Mouse (Mus musculus) fibroblast of lung, adult 2 months (primary cell): ENCODE measurements around the gene Capn9.

Source experiments
- DNase-seq: peaks from one replicate; pipeline ENCODE4 v3.0.0-alpha.2; 2011; ENCODE audit warnings: low read depth

Capn9 gene

GRCm38 (mm10) chr8:124575811-124576210 is at the start of gene Capn9:
Gene Capn9 (plus strand): TSS chr8:124576111.
- no peak for DNase-seq

- DNase-seq = no peak
These were observed 49.6 kb upstream of the Capn9 start for GRCm38 (mm10) chr8:124526261-124526660.

GRCm38 (mm10) chr8:124530076-124530475 is 45.8 kb upstream of the Capn9 start:
- DNase-seq = no peak

GRCm38 (mm10) chr8:124530556-124530955 is 45.4 kb upstream of the Capn9 start:
- DNase-seq = no peak

DNA sequence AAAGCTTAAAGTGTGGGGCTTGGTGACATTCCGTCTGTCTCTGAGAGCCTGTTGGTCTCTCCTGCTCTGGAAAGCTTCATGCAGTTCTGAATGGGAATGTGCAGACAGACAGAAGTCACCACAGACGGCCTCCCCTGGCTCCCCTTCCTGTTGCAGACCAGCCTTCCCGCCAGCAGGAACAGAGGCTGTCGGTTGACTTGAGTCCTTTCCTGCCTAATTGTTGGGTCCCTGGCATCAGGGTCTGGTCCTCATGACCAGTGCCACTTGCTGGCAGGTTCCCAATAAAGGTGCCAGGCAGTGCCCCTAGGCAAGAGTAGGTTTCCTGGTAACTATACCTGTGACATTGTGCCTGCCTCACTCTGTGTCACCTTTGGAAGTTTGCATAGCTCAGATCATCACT is 44.9 kb upstream of the Capn9 start:
- DNase-seq = no peak

- DNase-seq = no peak
These were observed 43.3 kb upstream of the Capn9 start for GRCm38 (mm10) chr8:124532626-124533025.

DNA sequence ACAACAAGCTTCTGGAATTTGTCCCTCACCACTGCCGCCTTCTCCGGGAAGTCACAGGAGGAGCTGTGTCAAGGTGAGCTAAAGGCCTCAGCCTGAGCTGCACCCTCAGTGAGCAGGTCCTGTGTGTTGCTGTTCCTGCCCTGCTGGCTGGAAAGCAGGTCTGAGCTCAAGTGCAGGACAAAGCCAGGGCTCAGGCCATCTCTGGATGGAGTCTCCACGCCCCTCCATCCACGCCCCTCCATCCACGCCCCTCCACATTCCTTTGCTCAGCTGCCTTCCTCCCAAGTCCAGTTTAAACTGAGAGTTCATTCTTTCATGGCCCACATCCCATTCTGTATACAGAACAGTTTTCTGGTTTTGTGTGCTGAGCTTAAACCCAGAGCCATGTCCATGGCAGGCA is 40.5 kb upstream of the Capn9 start:
- no peak for DNase-seq

- DNase-seq = no peak
These were observed 35.0 kb upstream of the Capn9 start for GRCm38 (mm10) chr8:124540906-124541305.

GRCm38 (mm10) chr8:124542001-124542400 is 33.9 kb upstream of the Capn9 start:
- DNase-seq = no peak

DNA sequence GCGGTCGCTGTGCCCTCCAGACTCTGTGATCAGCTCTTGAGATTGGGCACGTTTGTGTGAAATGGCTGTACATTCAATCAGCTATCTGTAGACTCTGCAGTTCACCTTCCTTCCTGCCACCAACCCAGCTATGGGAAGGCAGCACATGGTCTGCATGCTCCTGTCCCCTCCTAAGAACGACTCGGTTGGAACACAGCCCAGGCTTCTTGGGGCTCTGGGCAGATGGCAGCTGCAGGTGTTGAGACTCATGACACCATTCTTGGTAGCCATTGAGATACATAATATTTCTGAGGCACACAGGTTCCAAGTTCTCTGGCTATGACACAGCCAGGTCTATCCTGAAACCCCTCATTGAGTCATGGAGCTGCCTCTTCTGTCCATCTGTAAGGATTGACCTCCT is 32.6 kb upstream of the Capn9 start:
- DNase-seq = no peak

DNA sequence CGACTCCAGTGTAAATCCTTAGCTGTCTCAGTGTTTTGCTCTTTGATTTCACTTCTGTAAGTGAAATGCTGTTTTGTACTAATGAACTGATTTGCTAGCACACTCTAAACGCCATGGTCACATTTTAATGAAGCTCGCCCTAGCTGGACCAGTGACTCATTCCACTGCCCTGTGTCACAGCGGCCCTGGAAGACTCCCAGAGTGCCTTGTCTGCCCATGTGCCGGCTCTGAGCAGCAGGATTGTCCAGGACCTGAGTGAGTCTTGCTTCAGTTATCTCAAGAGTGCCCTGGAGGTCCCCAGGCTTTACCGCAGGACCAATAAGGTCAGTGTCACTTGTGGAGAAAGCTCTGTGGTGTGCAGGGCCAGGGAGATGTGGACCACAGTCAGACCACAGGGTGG is 29.5 kb upstream of the Capn9 start:
- no peak for DNase-seq

- no peak for DNase-seq
These were observed 29.1 kb upstream of the Capn9 start for GRCm38 (mm10) chr8:124546815-124547214.

DNA sequence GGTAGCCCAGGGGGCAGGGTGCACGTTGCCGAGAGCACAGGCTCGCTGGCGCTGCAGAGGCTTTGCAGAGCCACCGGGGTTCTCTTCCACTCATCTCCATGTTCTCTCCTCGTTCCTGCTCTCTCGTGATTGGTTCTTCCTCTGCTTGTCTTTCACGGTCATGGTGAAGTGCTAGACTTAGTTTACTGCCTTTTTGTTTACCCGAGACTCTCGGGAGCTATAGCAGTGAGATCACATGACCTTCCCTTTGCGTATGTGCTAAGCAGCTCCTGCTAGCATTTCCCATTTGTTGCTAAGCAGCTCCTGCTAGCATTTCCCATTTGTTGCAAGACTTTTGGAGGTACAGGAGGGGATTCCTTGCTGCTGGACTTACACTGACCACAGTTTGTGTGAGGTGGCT is 28.6 kb upstream of the Capn9 start:
- no peak for DNase-seq

- DNase-seq = no peak
These were observed 27.7 kb upstream of the Capn9 start for GRCm38 (mm10) chr8:124548187-124548586.

DNA sequence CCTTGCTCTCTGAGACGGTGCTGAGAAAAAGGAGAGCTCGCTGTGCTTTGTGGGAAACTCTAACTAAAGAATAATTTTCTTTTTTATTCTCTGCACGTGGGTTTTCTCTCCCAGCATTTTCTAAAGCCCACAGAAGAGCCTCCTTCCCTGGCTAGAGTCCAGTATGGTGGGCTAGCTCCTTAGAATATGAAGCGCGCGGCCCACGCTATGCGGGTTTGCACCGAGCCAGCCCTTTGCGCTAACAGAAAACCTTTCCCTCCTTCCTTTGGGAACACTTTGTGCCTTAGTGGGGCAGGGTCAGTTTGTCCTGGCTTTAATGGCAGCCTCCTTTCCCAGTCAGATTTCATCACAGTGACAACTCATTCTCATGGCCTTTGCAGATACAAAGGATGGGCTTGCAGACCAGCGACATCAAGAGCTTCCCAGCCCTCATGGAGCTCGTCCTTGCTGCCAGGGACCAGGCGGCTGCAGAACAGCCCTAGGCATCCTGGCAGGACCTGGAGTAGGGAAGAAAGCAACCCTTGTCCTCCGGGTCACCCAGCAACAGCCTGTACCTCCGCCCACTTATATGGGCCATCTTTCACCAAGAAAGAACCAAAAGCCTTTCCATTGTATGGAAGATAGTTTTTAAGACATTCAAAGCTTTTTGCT is 24.8 kb upstream of the Capn9 start:
- no peak for DNase-seq

GRCm38 (mm10) chr8:124555113-124555750 is 20.7 kb upstream of the Capn9 start:
- no peak for DNase-seq

GRCm38 (mm10) chr8:124556164-124556563 is 19.7 kb upstream of the Capn9 start:
- DNase-seq = no peak

DNA sequence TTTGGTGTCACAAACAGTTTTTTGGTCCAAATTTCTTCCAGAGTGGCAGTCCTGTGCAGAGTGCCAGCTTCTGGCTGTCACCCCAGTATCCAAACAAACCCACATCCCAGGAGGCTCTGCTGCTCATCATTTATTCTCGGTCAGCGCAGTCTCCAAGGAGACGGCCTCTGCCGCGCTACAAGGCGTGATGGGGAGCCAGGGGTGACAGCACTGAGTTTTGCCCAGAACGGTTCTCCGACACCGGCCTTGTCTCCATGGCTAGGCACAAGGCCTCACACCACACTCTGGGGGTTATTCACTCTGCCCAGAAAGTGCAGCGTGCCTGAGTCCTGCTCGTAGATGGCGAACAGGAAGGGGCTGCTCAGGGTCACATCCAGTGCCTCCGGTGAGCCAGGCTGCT is 19.3 kb upstream of the Capn9 start:
- no peak for DNase-seq

GRCm38 (mm10) chr8:124557476-124557875 is 18.4 kb upstream of the Capn9 start:
- DNase-seq = no peak

DNA sequence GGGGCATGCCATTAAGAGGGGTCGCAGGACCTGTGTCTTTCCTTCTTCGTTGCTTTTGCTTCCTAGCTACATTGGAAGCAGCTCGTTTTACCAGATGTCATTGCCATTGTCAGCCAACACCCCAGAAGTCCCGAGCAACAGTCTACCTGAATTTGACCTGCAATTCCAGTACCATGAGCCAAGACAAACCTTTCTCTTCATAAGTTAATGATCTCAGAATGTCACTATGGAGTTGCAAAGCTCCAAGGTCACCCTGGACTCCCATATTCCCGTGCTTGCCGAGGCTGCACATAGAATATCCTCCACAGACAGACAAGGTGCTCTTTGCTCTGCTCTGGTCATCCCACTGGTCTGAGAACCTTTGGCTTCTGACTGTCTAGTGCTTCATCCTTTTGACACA is 8.8 kb upstream of the Capn9 start:
- DNase-seq = no peak

DNA sequence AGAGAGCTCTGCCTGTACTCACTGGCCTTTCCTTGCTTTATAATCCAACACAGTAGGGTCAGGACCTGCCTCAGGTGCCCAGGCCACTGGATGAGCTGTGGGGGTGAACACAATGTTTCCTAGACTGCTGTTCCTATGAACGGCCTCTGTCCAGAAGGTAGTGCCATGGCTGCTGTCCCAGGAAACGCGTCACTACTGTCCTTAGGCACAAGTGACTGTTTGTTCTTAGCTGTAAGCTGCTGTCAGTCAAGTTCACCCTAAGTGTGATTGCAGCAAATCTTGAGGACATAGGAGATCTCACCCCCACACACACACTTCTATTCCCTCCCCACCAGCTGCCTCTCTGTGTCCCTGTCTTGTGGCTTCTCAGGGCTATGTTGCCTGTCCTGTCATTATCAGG is 8.3 kb upstream of the Capn9 start:
- DNase-seq = no peak

DNA sequence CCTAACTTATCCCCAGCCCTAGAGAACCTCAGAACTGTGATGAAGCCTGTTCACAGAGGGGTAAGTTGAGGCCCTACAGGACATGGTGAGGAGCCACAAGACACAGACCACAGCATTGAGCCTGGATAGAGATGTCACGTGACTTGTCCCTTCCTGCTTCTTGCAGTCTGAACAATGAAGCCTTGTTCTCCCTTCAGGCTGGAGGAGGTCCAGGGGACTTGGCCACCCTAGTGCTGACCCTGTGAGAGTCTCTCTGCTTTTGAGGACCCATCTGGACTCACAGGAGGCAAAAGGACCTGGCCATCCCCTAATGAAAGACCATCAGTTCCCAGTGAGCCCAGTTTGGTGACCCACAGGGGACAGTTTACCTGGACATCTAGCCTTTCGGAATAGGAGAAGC is 6.8 kb upstream of the Capn9 start:
- DNase-seq = peak; percentile 49

DNA sequence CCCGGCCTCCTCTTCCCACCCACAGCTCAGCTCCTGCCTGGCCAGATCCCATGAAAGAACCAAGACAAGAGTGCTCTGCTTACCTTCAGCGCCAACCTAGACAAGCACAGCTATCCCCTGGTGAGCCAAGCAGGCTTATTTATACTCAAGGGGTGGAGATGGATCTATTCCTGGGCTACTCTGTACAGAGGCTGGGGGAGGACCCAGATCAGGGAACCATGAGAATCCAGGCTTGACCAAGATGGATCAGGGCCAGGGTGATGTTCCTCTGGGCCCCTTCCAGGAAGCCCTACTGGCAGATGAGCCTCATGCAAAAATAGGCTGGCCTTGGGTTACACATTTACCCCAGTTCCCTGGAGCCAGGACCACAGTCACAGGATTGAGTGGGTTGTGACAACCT is 6.3 kb upstream of the Capn9 start, which contains the start of gene Agt:
Gene Agt, minus strand, starts transcription at position 114 of the 400 bp plus-strand sequence.
- DNase-seq = peak; percentile 7
